Mouse (Mus musculus): ENCODE measurements at regions not wholly inside any gene's neighbourhood (a gene's known extent, or its start where the extent isn't known, plus 50 kb on each side); places are given as distances from the start of the nearest gene placed in this dataset.

DNA sequence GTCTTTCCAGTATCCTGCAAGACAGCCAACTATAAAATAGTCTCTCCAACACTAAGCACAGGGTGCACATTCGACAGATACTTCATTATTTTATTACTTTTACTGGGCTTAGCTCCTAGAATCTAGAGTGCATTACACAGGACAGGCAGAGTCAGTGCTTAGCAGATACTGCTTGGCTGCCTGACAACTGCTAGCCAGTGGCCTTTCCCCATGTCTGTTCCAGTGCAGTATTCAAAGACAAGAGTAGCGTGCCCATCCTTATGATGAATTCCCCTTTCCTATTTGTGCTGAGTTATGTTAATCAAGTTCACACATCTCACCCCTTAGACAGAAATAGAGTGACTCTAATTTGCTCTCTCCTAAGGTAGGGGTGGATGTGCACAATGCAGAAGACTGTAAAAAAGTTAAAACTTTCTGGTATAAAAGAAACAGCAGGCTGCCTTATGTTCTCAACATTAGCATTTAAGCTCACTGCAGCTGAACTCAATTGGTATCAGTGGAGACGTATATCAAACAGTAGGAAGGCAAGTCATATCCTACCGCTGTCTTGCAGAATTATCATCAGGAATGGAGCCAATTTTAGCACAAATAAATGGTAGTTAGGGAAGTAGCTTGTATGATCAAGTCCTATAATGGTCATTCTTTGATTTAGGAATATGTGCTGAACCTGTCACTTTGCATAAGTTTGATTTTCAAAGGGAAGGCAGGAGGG is 173.2 kb downstream of the Nedd1 start:
- no peaks in the 10 kb centered on the region for H3K79me2 ChIP-seq (ENCODE audit: control insufficient read depth, insufficient read depth)
- H3K36me3 ChIP-seq (ENCODE audit: control insufficient read depth, insufficient read depth) = no peaks in the 10 kb centered on the region
- H3ac ChIP-seq (ENCODE audit: control insufficient read depth, insufficient read length, low read depth) = no peak overlapping the region
- H3K4me3 ChIP-seq (ENCODE audit: insufficient read depth, poor library complexity, severe bottlenecking) = no peak overlapping the region
- H3K27me3 ChIP-seq (ENCODE audit: control insufficient read depth, insufficient read depth, insufficient read length) = no peaks in the 10 kb centered on the region
- TF ChIP-seq FOSL1 (IDR thresholded peaks at IDR 0.05; ENCODE audit: insufficient read depth, low read length, poor library complexity, severe bottlenecking) (no peak), USF1 (IDR thresholded peaks at IDR 0.05; ENCODE audit: low read depth) (no peak), MYOD1 (IDR thresholded peaks at IDR 0.05; ENCODE audit: control insufficient read depth, insufficient read length, low read depth) (no peak), CEBPB (IDR thresholded peaks at IDR 0.05; ENCODE audit: low read depth) (no peak), CTCF (IDR thresholded peaks at IDR 0.05; ENCODE audit: control insufficient read depth, insufficient read depth, insufficient read length) (no peak), MYOG (IDR thresholded peaks at IDR 0.05; ENCODE audit: control insufficient read depth, extremely low read depth, insufficient read length) (no peak), MAX (IDR thresholded peaks at IDR 0.05) (no peak)
- no peaks in the 10 kb centered on the region for H3K79me3 ChIP-seq (ENCODE audit: low read depth)

DNA sequence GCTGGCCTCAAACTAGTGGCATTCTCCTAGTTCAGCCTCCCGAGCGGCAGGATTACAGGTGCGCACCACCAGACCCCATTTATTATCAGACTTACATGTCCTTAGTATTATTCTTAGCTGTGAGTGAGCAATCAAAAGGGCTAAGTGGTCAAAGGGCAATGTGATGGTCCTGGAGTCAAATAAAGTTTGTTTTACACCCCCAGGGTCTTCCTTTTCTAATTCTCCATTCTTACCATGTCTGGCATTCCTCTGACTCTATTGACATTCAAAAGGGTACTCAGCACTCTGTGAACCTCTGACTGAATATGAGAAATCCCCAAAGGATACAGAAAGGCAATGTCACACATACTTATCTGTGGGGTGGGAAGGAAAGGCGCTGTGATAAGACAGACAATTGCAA is 183.8 kb downstream of the Nedd1 start:
- H3ac ChIP-seq (ENCODE audit: control insufficient read depth, insufficient read length, low read depth) = no peak overlapping the region
- H3K36me3 ChIP-seq (ENCODE audit: control insufficient read depth, insufficient read depth) = no peaks in the 10 kb centered on the region
- no peaks in the 10 kb centered on the region for H3K79me3 ChIP-seq (ENCODE audit: low read depth)
- TF ChIP-seq USF1 (IDR thresholded peaks at IDR 0.05; ENCODE audit: low read depth) (no peak), MYOD1 (IDR thresholded peaks at IDR 0.05; ENCODE audit: control insufficient read depth, insufficient read length, low read depth) (no peak), FOSL1 (IDR thresholded peaks at IDR 0.05; ENCODE audit: insufficient read depth, low read length, poor library complexity, severe bottlenecking) (no peak), CEBPB (IDR thresholded peaks at IDR 0.05; ENCODE audit: low read depth) (no peak), MYOG (IDR thresholded peaks at IDR 0.05; ENCODE audit: control insufficient read depth, extremely low read depth, insufficient read length) (no peak), MAX (IDR thresholded peaks at IDR 0.05) (no peak), CTCF (IDR thresholded peaks at IDR 0.05; ENCODE audit: control insufficient read depth, insufficient read depth, insufficient read length) (no peak)
- H3K27me3 ChIP-seq (ENCODE audit: control insufficient read depth, insufficient read depth, insufficient read length) = no peaks in the 10 kb centered on the region
- H3K4me3 ChIP-seq (ENCODE audit: insufficient read depth, poor library complexity, severe bottlenecking) = no peak overlapping the region
- no peaks in the 10 kb centered on the region for H3K79me2 ChIP-seq (ENCODE audit: control insufficient read depth, insufficient read depth)

DNA sequence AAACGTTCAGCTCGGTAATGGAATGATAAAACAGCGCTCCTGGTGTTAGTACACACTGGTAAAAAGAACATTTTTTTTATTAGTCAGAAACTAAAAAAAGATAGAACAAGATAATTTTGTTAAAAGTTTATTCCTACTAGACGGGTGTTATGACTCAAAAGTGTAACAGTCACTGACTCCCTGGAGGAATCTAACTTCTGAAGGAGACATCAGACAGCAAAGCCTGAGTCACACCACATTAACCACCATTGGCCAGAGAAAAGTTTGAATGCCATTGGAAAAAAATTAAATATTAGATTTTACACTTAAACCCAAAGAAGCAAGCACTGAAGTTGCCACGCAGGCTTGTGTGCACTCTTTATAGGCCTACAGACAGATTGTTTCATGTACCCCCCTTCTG is 205.3 kb downstream of the Nedd1 start:
- H3K79me3 ChIP-seq (ENCODE audit: low read depth) = no peaks in the 10 kb centered on the region
- peak overlapping the region; percentile 23 for H3ac ChIP-seq (ENCODE audit: control insufficient read depth, insufficient read length, low read depth)
- no peaks in the 10 kb centered on the region for H3K36me3 ChIP-seq (ENCODE audit: control insufficient read depth, insufficient read depth)
- TF ChIP-seq USF1 (IDR thresholded peaks at IDR 0.05; ENCODE audit: low read depth) = no peak
- no peak for TF ChIP-seq CTCF (IDR thresholded peaks at IDR 0.05; ENCODE audit: control insufficient read depth, insufficient read depth, insufficient read length)
- TF ChIP-seq FOSL1 (IDR thresholded peaks at IDR 0.05; ENCODE audit: insufficient read depth, low read length, poor library complexity, severe bottlenecking) = peak; percentile 79
- TF ChIP-seq MYOG (IDR thresholded peaks at IDR 0.05; ENCODE audit: control insufficient read depth, extremely low read depth, insufficient read length) = no peak
- no peak overlapping the region for H3K4me3 ChIP-seq (ENCODE audit: insufficient read depth, poor library complexity, severe bottlenecking)
- H3K27me3 ChIP-seq (ENCODE audit: control insufficient read depth, insufficient read depth, insufficient read length) = no peaks in the 10 kb centered on the region
- H3K79me2 ChIP-seq (ENCODE audit: control insufficient read depth, insufficient read depth) = no peaks in the 10 kb centered on the region

DNA sequence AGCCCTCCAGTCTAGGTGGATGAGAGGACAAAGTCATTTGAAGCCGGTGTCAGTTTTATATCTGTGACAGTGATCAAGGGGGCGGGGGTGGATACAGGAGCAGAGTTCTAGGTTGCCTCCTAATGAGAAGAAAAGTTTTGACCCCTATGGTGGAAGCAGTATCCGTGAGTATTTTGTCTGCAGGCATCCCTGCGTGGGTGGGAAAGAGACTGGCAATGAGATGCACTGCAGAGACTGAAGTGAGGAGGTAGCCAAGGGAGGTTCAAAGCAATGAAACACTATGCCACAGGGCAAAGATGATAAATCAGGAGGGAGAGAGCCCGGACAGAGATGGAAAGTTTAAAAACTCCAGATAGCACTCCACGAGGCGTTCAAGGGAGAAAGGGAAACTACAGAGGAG is 210.5 kb downstream of the Nedd1 start:
- Histone ChIP-seq H3K4me3 (ENCODE audit: insufficient read depth, poor library complexity, severe bottlenecking) (no peak overlapping the region), H3ac (ENCODE audit: control insufficient read depth, insufficient read length, low read depth) (no peak overlapping the region), H3K79me3 (ENCODE audit: low read depth) (no peaks in the 10 kb centered on the region), H3K36me3 (ENCODE audit: control insufficient read depth, insufficient read depth) (no peaks in the 10 kb centered on the region), H3K27me3 (ENCODE audit: control insufficient read depth, insufficient read depth, insufficient read length) (no peaks in the 10 kb centered on the region), H3K79me2 (ENCODE audit: control insufficient read depth, insufficient read depth) (no peaks in the 10 kb centered on the region)
- TF ChIP-seq MAX (IDR thresholded peaks at IDR 0.05) (no peak), CEBPB (IDR thresholded peaks at IDR 0.05; ENCODE audit: low read depth) (no peak), FOSL1 (IDR thresholded peaks at IDR 0.05; ENCODE audit: insufficient read depth, low read length, poor library complexity, severe bottlenecking) (no peak), USF1 (IDR thresholded peaks at IDR 0.05; ENCODE audit: low read depth) (no peak), MYOD1 (IDR thresholded peaks at IDR 0.05; ENCODE audit: control insufficient read depth, insufficient read length, low read depth) (no peak)

DNA sequence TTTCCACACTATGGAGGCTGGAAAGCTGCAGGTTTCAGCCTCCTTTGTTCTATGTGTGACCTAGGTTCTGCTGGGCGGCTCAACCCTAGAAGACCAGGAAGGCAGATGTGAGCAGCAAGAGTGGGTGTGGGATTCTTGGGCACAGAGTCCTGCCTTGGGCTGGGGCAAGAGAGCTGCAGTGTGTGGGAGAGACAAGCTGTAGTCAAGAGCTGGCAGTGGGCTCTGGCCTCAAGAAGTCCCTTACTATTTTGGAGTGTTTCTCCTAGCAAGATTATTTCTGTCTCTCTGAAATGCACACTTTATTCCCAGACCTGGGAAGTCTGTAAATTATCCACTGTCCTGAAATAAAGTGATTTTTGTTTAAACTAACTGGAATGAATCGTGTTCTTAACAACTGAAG is 211.5 kb downstream of the Nedd1 start:
- TF ChIP-seq MAX (IDR thresholded peaks at IDR 0.05) = no peak
- no peak for TF ChIP-seq CTCF (IDR thresholded peaks at IDR 0.05; ENCODE audit: control insufficient read depth, insufficient read depth, insufficient read length)
- no peak for TF ChIP-seq CEBPB (IDR thresholded peaks at IDR 0.05; ENCODE audit: low read depth)
- TF ChIP-seq USF1 (IDR thresholded peaks at IDR 0.05; ENCODE audit: low read depth) = no peak
- TF ChIP-seq MYOD1 (IDR thresholded peaks at IDR 0.05; ENCODE audit: control insufficient read depth, insufficient read length, low read depth) = no peak
- TF ChIP-seq MYOG (IDR thresholded peaks at IDR 0.05; ENCODE audit: control insufficient read depth, extremely low read depth, insufficient read length) = no peak
- no peak for TF ChIP-seq FOSL1 (IDR thresholded peaks at IDR 0.05; ENCODE audit: insufficient read depth, low read length, poor library complexity, severe bottlenecking)
- H3K79me2 ChIP-seq (ENCODE audit: control insufficient read depth, insufficient read depth) = no peaks in the 10 kb centered on the region
- no peaks in the 10 kb centered on the region for H3K36me3 ChIP-seq (ENCODE audit: control insufficient read depth, insufficient read depth)
- no peak overlapping the region for H3ac ChIP-seq (ENCODE audit: control insufficient read depth, insufficient read length, low read depth)
- H3K4me3 ChIP-seq (ENCODE audit: insufficient read depth, poor library complexity, severe bottlenecking) = no peak overlapping the region
- no peaks in the 10 kb centered on the region for H3K27me3 ChIP-seq (ENCODE audit: control insufficient read depth, insufficient read depth, insufficient read length)
- no peaks in the 10 kb centered on the region for H3K79me3 ChIP-seq (ENCODE audit: low read depth)

DNA sequence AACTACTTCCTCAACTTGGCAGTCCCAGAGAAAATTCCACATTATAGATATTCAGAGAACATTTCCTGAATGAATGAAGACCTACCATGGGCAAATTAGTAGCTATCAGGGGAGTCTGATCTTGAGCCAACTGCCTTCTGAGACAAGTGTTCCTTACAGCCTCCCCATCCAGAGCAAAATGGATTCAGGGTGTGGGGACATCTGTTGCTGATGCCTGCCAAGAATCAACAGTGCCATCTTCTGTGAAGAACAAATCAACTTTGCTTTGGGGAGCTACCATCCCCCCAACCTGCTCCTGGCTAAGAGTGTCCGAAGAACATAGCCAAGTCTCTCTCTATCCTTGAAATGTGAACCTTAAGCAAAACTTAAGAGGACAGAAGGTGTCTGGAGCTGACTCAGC is 217.9 kb downstream of the Nedd1 start:
- no peaks in the 10 kb centered on the region for H3K36me3 ChIP-seq (ENCODE audit: control insufficient read depth, insufficient read depth)
- no peak overlapping the region for H3ac ChIP-seq (ENCODE audit: control insufficient read depth, insufficient read length, low read depth)
- no peaks in the 10 kb centered on the region for H3K27me3 ChIP-seq (ENCODE audit: control insufficient read depth, insufficient read depth, insufficient read length)
- TF ChIP-seq CEBPB (IDR thresholded peaks at IDR 0.05; ENCODE audit: low read depth) (no peak), MYOG (IDR thresholded peaks at IDR 0.05; ENCODE audit: control insufficient read depth, extremely low read depth, insufficient read length) (no peak), USF1 (IDR thresholded peaks at IDR 0.05; ENCODE audit: low read depth) (no peak), CTCF (IDR thresholded peaks at IDR 0.05; ENCODE audit: control insufficient read depth, insufficient read depth, insufficient read length) (no peak), MYOD1 (IDR thresholded peaks at IDR 0.05; ENCODE audit: control insufficient read depth, insufficient read length, low read depth) (no peak), MAX (IDR thresholded peaks at IDR 0.05) (no peak), FOSL1 (IDR thresholded peaks at IDR 0.05; ENCODE audit: insufficient read depth, low read length, poor library complexity, severe bottlenecking) (no peak)
- no peaks in the 10 kb centered on the region for H3K79me2 ChIP-seq (ENCODE audit: control insufficient read depth, insufficient read depth)
- no peak overlapping the region for H3K4me3 ChIP-seq (ENCODE audit: insufficient read depth, poor library complexity, severe bottlenecking)
- H3K79me3 ChIP-seq (ENCODE audit: low read depth) = no peaks in the 10 kb centered on the region
